Mouse (Mus musculus): ENCODE measurements around the gene Cfdp1. TPM values are rescaled to one million over a fixed set of nuclear protein-coding genes. Genes with fewer than 3 reads are reported as not detected.

Cfdp1 gene
- polyA plus RNA-seq (2012), result 18.2 and 25.7 TPM in 2 replicates

DNA sequence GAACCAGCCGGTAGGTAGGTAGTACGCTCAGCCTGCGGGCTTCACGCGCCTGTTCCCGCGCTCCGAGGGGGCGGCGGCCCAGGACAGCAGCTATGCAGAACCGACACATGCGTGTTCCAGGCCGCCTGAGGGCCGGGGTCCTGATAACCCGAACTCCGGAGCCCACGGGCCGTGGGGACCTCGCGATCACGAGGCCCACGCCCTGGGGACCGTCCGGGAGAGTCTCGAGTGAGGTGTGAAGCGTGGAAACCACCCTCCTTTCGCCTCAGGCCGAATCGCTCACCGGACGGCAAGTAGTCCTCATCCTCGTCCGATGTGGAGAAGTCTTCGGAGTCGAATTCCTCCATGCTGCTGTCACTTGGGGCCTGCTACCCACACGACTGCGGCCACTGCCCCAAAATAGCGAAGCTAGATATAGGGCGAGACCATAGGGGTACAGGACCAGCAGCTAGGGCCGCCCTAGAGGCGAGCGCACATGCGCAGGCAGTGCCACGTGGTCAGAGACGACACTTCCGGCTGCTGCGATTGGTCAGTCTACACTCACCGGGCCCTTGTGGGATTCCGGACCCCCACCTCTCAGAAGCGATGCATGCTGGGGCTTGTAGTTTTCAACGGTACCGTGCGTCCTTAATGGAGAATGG, at the start of gene Cfdp1:
Gene Cfdp1 (minus strand): TSS at position 431 of the 641 bp plus-strand sequence.

DNA sequence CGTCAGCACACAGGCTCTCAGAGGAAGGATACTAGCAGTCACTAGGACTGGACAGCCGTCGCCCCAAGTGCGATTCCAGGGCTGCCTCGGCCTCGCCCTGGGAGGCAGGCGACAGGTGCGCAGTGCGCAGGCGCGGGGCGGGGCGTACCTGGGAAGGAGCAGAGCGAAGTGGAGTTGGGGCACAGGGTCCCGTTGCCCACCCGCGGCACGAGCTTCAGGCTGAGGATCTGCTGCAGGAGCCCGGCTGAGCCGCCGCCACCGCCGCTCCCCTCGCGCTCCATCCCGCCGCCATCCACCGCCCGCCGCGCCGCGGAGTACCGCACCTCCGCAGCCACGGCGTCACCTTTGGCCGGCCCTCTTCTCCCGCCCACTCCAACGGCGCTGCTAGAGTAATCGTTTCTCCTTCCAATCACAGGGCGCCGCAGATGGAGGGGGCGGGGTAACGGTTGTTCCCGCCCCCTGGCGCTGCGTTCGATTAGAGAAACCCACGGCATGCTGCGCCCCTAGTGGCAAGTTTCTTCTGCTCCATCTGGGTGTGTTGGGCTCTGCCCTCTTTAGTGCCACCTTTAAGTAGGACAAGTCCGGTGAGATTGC, 22.4 kb upstream of the Cfdp1 start, which contains the start of gene Tmem170:
Gene Tmem170 (minus strand): TSS at position 396 of the 594 bp plus-strand sequence.

DNA sequence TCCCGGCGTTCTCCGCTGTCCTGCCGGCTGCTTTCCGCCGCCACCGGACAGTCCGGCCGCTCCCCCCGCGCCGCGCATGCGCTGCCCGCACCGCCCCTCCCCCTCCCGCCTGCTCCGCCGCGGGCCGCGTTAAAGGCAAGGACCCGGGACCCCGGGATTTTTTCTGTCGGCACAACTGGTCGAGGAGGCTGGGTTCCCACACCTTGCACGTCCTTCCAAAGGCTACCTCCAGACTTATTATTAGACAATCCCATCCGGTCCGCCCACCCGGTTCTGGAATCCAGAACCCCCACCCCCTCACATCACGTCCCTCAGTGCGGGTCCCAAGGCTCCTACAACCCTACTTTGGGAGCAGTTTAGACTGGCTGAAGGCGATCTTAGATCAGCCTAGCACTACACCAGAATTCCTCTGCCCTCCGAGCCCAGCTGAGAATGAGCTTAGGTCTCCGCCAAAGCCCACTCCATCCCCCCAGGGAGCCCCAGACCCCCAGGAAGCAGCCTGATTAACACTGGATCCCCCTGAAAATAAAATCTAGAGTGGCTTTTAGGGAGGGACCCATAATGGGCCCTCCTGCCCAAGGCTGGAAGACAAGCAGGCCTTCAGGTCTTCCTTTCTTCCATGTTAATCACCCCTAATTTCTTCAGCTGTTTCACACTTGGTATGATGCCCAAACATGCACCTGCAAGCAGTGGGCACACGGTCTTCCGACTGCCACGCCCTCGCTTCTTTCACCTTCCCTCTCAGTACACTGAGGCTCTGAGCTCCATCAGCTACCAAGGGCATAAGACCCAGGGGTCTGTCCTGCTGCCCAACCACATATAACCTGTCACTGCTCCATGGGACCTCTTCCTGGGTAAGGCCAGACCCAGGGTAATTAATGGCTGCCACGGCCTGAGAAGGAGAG, 110.0 kb downstream of the Cfdp1 start, which contains the start of gene Bcar1:
Gene Bcar1 (minus strand): TSS at position 18 of the 905 bp plus-strand sequence.

Other genes starting within 250 kb of the Cfdp1 start
- gene Ldhd, start 223.9 kb downstream of the Cfdp1 start, polyA plus RNA-seq (2012), result 0.44 and 0.47 TPM in 2 replicates
- gene Zfp1, start 210.9 kb downstream of the Cfdp1 start, polyA plus RNA-seq (2012), result 5.0 and 5.5 TPM in 2 replicates
- gene Ctrb1, start 163.3 kb downstream of the Cfdp1 start, polyA plus RNA-seq (2012), result not detected in 2 replicates
- gene Bcar1, start 110.5 kb downstream of the Cfdp1 start, polyA plus RNA-seq (2012), result 0.86 and 0.96 TPM in 2 replicates
- 0.18 and 0.26 TPM in 2 replicates for gene Tmem170, start 22.5 kb upstream of the Cfdp1 start, polyA plus RNA-seq (2012)
- gene Chst5, start 56.2 kb upstream of the Cfdp1 start, polyA plus RNA-seq (2012), result not detected in 2 replicates
- 1.7 and 2.2 TPM in 2 replicates for gene Tmem231, start 79.6 kb upstream of the Cfdp1 start, polyA plus RNA-seq (2012)
- gene Gabarapl2, start 86.4 kb upstream of the Cfdp1 start, polyA plus RNA-seq (2012), result 3.6 and 4.2 TPM in 2 replicates
- gene Adat1, start 138.0 kb upstream of the Cfdp1 start, polyA plus RNA-seq (2012), result 0.55 and 0.96 TPM in 2 replicates
- 84.0 and 86.1 TPM in 2 replicates for gene Kars, start 157.0 kb upstream of the Cfdp1 start, polyA plus RNA-seq (2012)
- 8.1 and 10.1 TPM in 2 replicates for gene Terf2ip, start 157.1 kb upstream of the Cfdp1 start, polyA plus RNA-seq (2012)
- 0.05 and 0.47 TPM in 2 replicates for gene Gm6793, start 160.7 kb upstream of the Cfdp1 start, polyA plus RNA-seq (2012)

Measured in megakaryocyte-erythroid progenitor cell, adult 5 weeks (primary cell).